Mouse (Mus musculus) thymus, postnatal 4 days (tissue): ENCODE measurements around the gene Kif22.
A peak's percentile ranks its signal among the peaks of the same experiment; 100 is the strongest.

Experiments used
- DNase-seq: peaks from one replicate; pipeline ENCODE4 v3.0.0; 2021

Kif22 gene

GRCm38 (mm10) chr7:127030172-127030571 lies 12.1 kb downstream of the Kif22 start:
- DNase-seq: no peak

GRCm38 (mm10) chr7:127027885-127028284 lies 14.4 kb downstream of the Kif22 start:
- no peak for DNase-seq

- peak; percentile 99 for DNase-seq
Measured at GRCm38 (mm10) chr7:127026984-127027726, 15.1 kb downstream of the Kif22 start, which contains the start of gene Maz. Maz (minus strand) TSS chr7:127027037.

GRCm38 (mm10) chr7:127026616-127026983 lies 15.7 kb downstream of the Kif22 start:
- DNase-seq: peak; percentile 94

- peak; percentile 86 for DNase-seq
Measured at GRCm38 (mm10) chr7:127026161-127026600, 16.1 kb downstream of the Kif22 start.

DNA sequence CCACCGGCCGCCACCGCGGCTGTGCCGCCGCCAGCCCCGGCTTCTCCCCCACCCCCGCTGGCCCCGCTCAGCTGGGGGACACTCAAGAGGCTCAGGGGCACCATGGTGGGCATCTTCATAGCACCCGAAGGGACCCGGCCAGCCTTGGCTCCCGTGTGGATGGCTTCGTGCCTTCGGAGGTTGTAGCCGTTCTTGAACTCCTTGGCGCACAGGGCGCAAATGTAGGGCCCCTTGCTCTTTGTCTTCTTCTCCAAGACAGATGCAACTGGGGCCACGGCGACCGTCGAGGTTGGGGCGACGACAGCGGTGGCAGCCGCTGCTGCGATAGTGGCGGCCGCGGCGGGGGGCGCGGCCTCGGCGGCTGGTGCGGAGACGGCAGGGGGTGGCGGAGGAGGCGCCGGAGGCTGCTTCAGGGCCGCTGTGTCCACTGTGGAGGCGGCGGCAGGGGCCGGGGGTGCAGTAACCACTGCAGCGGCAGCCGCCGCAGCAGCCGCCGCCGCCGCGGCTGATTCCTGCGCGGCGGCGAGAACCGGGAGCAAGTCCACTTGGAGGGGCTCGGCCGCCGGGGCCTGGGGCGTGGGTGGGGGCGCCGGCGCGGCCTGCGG lies 16.6 kb downstream of the Kif22 start:
- DNase-seq: peak; percentile 79

DNA sequence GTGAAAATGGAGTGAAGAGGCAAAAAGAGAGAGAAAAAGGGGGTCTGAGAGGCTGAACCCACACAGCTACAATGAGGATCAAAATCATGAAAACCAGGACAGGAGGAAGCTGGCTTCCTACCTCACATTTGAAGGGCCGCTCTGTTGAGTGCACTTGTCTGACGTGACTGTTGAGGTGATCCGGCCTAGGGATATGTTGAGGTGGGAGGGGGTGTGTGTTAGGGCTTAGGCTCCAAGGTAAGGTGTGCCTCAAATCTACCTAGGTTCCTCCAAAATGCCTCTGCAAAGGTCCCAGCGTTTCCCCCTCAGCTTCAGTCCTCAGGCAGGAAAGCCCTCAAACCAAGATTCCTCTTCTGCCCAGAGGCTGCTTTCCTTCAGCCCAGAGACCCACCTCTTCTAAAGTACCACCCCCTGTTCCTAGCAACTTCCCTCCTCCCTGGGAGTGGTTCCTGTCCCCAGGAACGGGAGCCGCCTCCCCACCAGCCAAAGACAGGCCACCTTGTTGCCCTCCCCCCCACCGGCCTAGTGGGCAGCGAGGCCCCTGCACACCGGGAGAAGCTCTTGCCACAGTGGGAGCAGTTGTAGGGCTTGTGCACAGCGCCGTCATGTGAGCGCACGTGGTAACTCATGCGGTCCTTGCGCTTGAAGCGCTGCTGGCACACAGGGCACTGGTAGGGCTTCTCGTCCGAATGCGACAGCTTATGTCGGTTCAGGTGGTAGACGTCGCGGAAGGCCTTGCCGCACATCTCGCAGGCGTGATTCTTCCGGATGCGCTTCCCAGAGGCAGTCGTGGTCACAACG lies 17.3 kb downstream of the Kif22 start:
- DNase-seq: peak; percentile 87

- DNase-seq: peak; percentile 71
Measured at GRCm38 (mm10) chr7:127023896-127024690, 18.2 kb downstream of the Kif22 start.

GRCm38 (mm10) chr7:127023272-127023691 lies 19.0 kb downstream of the Kif22 start:
- peak; percentile 54 for DNase-seq

DNA sequence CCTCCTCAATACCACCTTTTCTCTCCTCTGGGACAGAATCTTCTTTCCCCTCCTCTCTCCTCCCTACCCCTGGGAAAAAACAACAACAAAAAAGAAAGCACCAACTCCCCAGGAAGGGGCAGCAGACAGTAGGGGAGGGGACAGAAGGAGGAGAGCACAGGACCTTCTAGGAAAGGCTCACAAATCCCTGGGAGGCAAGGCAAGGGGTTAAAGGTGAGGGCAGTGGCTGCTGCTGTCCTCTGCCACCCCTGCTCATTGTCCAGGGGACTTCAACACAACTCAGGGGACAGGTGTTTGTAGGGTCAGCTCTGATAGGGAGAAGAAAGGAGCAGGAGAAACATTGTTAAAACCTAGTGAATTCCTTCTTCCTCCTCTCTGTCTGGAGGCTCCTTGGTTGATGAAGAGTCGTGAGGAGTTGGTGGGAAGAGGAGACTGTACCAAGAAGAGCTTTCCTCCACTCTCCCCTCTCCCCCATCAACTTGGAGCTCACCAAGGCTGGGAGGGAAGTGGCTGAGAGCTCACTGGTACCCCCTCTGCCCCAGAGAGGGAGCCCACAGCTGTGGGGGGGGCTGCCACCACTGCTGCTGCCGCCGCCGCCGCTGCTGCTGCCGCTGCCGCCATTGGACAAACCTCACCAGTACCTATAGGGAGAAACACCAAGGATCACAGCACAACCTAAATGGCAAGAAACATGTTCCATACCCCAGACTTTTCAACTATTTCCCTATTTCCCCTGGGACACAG lies 19.6 kb downstream of the Kif22 start:
- peak; percentile 59 for DNase-seq

- DNase-seq: peak; percentile 37
Measured at GRCm38 (mm10) chr7:127021563-127022527, 20.4 kb downstream of the Kif22 start.

DNA sequence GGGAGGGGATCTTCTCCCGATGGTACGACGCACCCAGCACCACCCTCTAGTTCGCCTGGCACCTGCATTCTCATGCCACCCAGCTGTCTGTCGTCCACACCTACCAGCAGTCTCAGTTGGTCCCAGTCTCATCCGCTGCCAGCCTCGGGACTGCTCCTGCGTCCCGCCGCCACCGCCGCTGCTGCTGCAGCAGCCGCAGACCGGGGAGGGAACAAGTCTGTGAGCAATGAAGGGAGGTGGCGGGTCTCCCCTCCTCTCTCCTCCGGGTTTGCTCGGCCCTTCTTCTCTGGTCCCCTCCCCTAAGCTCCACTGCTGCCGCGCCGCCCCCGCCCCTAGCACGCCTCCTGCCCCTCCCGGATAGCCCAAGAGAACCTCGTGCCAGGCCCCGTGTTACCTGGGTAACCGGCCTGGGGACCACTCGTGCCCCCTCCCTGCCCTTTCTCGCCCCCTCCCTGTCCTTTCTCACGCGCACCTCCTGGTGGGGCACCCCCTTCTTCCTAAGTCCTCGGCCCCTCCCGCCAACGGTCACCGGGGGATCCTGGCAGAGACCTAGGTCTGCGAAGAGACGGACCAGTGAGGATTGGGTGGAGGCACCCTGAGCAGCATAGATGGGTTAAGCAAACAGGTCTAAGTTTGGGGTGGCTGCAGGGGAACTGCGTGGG lies 21.2 kb downstream of the Kif22 start, which contains the start of the genes Gm42742 and Prrt2:
TSS of gene Gm42742 (minus strand) at position 197 of the 662 bp plus-strand sequence.
TSS of gene Prrt2 (minus strand) at position 311 of the 662 bp plus-strand sequence.
- peak; percentile 78 for DNase-seq

DNA sequence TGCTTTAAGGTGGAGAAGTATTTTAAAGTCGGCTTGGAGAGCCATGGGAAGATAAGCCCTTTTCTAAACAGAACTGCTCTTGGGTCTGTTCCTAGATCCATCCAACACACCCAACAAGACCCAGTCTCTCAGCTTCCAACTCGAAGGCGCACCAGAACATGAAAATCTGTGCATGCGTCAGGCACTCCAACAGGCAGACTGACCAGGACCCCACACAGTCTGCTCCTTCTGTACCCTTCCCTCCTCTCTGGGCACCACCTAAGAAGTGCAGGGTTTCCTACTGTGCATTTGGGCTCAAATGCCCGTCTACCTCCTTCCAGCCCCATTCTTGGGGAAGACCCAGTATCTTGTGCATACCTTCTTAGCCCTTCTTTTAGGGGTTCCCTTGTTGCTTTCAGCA lies 21.8 kb downstream of the Kif22 start:
- no peak for DNase-seq

DNA sequence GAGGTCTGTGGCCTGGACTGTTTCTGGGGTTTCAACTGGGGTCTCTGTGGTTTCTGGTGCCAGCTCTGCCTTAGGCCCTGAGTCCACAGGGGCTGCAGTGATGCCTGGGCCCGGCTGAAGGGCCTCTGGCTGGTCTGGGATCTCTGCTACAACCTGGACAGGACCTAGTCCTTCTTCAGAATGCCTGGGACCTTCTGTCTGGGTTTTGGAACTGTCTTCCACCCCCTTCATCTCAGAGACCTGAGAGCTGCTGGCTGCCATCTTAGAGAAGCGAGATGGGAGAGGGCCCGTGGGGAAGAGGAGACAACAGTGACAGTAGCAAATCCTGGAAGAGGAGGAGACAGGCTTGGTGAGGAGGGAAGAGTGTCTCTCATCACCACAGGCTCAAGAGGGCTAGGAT lies 22.2 kb downstream of the Kif22 start:
- no peak for DNase-seq

GRCm38 (mm10) chr7:127019306-127019960 lies 22.8 kb downstream of the Kif22 start:
- no peak for DNase-seq

- no peak for DNase-seq
Measured at GRCm38 (mm10) chr7:127018416-127019305, 23.6 kb downstream of the Kif22 start.

GRCm38 (mm10) chr7:127017950-127018345 lies 24.3 kb downstream of the Kif22 start:
- no peak for DNase-seq
